Mouse (Mus musculus): Measurements from ENCODE around the gene Slain2. TPM values are rescaled to one million over a fixed set of nuclear protein-coding genes. Genes with fewer than 3 reads are reported as not detected.
"Not testable (repeated sequence)": the region's sequence is repeated elsewhere in the genome, so short reads cannot be mapped to it uniquely, and the experiment has no call there.

Gene Slain2
- total RNA-seq, 2 experiments from 2014 or later: 23.2 TPM

DNA sequence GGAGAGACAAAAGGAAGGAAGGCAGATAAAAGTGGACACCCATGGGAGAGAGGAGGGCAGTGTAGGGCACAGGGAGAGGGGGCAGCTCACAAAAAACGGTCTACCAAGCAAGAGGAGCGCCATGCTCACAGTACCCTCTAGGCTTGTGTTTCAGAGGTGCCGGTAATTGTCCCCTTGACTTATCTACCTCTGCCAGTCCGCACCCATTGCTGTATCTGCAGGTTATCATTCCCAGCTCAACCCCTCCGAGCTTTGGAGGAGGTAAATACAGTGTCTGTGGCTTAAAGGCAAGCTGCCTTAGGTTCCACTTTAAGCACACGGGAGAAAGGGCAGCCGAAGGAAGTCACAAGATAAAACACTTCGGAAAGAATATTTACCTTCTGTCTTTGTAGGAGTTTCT lies 14.8 kb upstream of the Slain2 start:
- DNase-seq (ENCODE audit: low spot score in 2 of 2): no peak

GRCm38 (mm10) chr5:72901866-72902265 lies 12.2 kb upstream of the Slain2 start:
- DNase-seq (ENCODE audit: low spot score in 2 of 2): no peak

GRCm38 (mm10) chr5:72902312-72902711 lies 11.8 kb upstream of the Slain2 start:
- DNase-seq (ENCODE audit: low spot score in 2 of 2): no peak

DNA sequence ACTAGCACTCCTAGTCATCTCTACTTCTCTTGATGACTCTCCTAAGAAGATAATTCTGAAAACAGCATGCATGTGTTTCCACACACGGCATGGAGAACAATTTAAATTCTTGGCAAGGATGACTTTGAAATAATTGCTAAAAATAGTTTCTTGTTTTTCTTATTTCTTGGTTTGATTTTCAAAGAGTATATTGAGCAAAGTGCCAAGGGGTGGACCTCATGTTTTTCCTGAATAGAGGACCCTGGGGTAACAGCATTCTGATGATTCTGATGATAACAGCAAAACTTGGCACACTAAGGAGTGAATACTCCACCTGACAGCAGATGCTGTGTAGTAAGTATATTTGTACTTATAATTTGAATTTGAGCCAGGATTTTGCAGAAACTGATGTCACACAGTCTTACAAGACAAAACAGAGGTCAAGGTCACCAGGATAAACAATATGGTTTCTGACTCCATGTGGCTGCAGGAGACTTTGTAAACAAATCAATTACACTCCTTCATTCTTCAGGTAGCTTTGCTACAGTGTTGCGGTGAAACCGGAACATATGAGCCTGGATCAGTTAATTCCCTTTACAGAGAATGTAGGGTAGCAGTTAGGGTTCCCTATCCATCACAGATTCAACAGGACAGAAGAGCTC lies 11.1 kb upstream of the Slain2 start:
- DNase-seq (ENCODE audit: low spot score in 2 of 2): no peak

GRCm38 (mm10) chr5:72904903-72905790 lies 9.0 kb upstream of the Slain2 start:
- no peak for DNase-seq (ENCODE audit: low spot score in 2 of 2)

DNA sequence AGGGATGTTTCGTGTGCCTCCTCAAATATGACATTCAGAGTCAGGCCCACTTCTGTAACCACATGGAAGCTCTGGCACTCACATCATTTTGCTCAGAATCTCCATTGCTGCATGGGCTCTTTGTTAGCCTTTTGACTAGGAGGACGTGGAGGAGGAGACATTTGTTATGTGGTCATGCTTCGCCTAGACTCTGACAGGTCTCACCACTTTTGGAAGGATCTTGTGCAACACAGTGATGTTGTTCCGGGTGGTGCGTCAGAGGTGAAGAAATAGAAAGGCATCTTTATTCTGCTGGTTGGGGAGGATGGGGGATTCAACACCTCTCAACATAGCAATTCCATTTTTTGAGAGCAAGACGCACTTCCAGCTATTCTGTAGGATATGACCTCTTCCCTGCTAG lies 6.7 kb upstream of the Slain2 start:
- DNase-seq (ENCODE audit: low spot score in 2 of 2): no peak

GRCm38 (mm10) chr5:72908324-72908936 lies 5.7 kb upstream of the Slain2 start:
- no peak for DNase-seq (ENCODE audit: low spot score in 2 of 2)

GRCm38 (mm10) chr5:72909363-72909762 lies 4.7 kb upstream of the Slain2 start:
- DNase-seq (ENCODE audit: low spot score in 2 of 2): no peak

DNA sequence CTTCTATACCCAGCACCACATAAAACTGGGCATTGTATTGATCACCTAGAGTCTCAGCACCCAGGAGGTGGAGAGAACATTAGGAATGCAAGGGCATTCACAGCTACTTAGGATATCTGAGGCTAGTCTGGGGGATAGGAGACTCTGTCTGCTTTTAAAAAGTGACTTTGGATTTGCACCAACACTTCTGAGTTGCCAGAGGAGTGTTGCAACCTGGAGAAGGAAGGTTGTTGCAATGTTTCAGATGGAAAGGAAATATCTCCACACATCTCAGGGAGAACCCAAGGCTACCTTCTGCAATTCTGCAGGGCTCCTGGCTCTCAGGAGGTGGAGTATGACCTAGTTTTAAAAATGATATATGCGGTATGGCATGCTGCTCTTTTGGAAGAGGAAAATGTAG lies 3.7 kb upstream of the Slain2 start:
- DNase-seq (ENCODE audit: low spot score in 2 of 2): no peak

GRCm38 (mm10) chr5:72911284-72911683 lies 2.8 kb upstream of the Slain2 start:
- DNase-seq (ENCODE audit: low spot score in 2 of 2): no peak

DNA sequence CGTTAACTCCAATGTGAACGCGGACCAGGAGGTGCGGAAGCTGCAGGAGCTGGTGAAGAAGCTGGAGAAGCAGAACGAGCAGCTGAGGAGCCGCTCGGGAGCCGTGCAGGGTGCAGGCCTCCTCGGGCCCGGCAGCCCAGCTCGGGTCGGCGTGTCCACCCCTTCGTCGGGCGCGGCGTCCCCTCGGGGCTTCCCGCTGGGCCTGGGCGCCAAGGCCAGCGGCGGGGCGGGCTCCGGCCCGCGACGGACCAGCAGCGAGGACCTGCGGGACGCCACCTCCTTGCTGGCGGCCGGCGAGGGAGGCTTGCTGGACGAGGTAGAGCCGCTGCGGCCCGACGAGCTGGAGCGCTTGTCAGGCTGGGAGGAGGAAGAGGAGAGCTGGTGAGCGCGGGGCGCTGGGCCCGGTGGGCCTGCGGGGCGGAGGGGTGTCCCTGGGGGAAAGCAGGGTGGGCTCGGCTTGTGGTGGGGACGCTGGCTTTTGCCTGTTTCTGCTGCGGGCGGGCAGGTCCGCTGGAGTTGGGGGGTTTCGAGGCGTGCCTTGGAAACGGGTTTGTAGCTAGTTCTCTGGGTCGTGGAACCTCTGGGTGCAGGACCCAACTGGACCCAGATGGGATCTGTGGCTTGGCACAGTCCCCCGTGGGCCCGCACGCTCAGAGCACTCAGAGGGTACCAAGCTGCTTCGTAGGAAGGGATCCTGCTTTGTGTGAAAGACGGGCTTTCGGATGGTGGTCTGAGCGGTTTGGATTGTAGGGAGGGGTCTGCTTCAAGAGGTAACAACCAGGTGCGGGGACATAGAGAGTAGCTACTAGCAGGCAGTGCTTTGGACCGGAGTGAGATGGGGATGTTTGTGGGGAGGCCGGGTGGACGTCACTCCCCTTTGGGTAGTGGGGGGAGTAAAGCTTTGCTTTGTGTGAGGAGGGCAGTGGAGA lies 793 bp downstream of the Slain2 start:
- peak in 1 of 2 experiments; percentile 30 for DNase-seq (ENCODE audit: low spot score in 2 of 2)

GRCm38 (mm10) chr5:72916048-72916447 lies 1.9 kb downstream of the Slain2 start:
- no peak for DNase-seq (ENCODE audit: low spot score in 2 of 2)

- no peak for DNase-seq (ENCODE audit: low spot score in 2 of 2)
These were observed 2.7 kb downstream of the Slain2 start for GRCm38 (mm10) chr5:72916851-72917250.

DNA sequence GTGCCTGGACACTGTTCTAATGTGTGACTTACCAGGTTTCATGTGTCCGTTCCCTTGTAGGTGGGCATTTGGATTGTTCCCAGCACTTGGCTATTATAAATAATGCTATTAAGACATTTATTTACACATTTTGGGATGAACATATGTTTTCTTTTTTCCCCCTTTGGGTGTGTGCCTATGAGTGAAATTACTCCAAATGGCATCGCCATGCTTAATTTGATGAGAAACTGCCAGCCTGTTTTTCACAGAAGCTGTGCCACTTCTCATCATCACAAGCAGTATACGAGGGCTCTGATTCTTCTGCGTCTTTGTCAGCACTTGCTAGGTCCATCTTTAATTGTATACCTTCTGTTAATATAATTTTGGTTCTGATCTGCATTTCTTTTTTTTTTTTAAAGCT lies 6.3 kb downstream of the Slain2 start:
- peak in 1 of 2 experiments; percentile 11 for DNase-seq (ENCODE audit: low spot score in 2 of 2)

DNA sequence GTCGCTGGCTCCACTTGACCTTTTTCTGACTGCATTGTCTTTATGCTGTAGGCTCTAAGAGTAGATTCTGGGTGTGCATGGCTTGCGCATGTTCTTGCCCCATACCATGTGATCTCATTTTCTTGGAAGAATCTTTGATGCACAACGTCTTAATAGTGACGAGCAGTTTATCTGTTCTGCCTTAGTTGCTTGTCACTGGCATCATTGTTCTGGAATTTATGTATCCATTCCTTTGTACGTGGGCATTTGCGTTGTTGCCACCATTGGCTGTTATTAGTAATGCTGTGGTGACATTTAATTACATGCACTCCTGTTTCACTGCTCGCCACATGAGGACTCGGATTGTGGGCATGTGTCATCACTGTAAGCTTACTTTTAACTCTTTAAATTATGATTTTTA lies 7.1 kb downstream of the Slain2 start:
- no peak for DNase-seq (ENCODE audit: low spot score in 2 of 2)

DNA sequence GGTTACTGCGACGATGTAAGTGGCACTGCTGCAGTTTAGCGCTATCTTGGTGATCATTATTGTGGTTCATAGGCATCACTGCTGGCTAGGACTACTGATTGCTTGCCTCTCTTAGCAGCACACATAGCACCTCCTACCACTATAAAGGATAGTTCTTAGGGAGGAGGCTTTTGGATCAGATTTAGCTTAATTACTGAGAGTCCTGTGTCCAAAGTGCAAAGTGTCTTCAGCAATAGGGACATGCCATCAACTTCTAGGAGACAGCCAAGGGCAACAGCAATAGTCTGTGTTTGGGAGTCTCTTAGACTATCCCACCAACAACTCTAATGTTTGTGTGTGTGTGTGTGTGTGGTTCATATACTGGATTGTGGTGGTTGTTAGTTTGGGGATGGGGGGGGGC lies 8.7 kb downstream of the Slain2 start:
- no peak for DNase-seq (ENCODE audit: low spot score in 2 of 2)

- no peak for DNase-seq (ENCODE audit: low spot score in 2 of 2)
These were observed 13.0 kb downstream of the Slain2 start for GRCm38 (mm10) chr5:72927074-72927473.

DNA sequence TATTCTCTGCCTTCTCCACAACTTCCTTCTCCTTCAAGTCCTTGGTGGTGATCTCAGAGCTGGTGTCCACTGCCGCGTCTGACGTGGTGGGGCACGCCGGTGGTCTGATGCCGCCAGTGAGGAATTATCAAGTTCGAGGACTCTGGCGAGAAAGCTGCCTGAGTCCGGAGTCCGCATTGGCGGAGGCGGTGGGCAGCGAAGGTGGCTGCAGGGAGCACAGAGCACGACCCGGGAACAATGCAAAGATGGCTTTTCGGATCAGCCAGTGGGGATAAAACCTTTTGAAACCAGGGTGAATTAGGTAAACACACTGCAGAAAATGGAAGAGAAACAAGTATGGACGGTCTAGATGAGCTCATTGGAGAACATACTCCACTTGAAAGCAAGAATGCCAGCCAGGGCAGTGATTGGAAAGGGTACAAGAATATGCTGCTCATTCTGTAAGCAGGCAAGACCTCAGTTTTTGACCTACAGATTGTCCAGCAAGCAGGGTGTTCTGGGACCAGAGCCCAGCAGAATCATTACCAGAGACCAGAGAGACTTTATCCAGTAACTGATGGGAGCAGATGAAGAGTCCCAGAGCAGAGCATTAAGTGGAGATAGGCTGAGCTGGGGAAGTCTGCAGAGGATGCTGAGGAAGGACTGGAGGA lies 19.0 kb downstream of the Slain2 start:
- no peak for DNase-seq (ENCODE audit: low spot score in 2 of 2)

- not testable (repeated sequence) for DNase-seq (ENCODE audit: low spot score in 2 of 2)
These were observed 24.3 kb downstream of the Slain2 start for GRCm38 (mm10) chr5:72938421-72938820.

DNA sequence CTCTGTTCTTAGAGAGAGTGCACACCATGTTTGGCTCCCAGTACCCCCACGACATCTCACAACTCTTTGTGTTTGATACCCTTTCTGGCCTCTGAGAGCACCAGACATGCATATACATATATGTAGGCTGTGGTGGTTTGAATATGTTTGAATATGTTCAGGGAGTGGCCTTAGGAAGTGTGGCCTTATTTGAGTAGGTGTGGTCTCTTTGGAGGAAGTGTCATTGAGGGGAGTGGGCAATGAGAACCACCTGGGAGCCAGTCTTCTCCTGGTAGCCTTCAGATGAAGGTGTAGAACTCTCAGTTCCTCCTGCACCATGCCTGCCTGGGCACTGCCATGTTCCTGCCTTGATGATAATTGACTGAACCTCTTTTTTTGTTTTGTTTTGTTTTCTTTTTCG lies 25.2 kb downstream of the Slain2 start:
- no peak for DNase-seq (ENCODE audit: low spot score in 2 of 2)

All from layer of hippocampus, adult 18-20 months (tissue).